Mouse (Mus musculus) lung, adult 18-20 months (tissue): ENCODE data around the gene Sorl1.
"Not testable (repeated sequence)": the region's sequence is repeated elsewhere in the genome, so short reads cannot be mapped to it uniquely, and the experiment has no call there.

Source experiments
- DNase-seq, 2 experiments: peaks; one replicate each; pipeline ENCODE4 v3.0.0; 2022; ENCODE audit warnings: mixed read lengths in 2 of 2

Sorl1 gene

DNA sequence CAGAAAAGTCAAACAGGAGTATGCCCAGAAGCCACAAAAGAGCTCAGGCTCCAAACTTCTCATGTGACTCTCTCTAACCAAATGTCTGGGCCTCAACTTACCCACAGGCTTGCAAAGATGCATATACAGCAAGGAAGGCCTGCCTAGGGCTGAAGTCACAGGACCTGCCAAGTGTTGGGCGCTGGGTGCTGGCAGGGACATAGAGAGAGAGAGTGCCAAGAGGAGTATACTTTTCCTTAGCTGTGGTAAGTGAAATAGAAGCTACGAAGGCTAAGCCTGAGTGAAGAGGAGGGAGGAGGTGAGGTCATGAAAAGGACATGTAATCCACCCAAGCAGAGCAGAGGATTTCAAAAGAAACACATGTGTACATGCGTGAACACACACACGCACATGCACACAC is 32.5 kb downstream of the Sorl1 start:
- DNase-seq, result no peak

DNA sequence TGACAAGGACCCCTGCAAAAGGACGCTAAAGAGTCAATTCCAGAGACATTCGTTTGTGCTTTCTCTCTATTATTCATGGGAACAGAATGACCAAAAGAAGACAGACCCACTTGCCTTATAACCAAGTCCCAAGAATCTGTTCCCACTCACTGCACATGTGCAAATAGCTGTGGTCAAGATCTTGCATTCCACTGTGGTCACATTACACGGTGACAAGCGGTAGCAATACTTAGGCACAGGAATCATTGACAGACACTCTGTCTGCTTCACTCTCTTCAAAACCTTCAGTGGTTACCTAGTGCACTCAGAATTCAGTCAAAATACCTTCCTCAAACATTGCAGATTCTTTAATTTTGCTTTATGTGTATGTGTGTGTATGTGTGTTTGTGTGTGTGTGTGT is 36.2 kb downstream of the Sorl1 start:
- DNase-seq, result peak; percentile 52 to 75

DNA sequence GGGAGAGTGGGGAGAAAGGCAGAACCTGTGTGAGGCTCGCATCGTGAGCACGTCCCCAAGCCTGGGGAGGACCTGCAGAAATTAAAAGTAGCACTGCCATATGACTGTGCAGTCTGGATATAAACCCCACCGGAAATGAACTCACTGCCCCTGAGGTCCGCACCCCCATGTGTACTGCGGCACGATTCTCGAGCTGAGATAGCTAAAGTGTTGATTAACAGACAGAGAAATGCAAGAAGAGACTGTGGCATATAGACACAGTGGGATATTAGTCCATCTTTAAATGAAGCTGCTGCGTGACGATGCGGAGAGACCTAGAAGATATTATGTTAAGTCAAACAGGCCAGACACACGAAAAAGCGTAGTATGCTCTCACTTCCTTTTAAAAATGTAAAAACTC is 38.1 kb downstream of the Sorl1 start:
- no peak for DNase-seq

DNA sequence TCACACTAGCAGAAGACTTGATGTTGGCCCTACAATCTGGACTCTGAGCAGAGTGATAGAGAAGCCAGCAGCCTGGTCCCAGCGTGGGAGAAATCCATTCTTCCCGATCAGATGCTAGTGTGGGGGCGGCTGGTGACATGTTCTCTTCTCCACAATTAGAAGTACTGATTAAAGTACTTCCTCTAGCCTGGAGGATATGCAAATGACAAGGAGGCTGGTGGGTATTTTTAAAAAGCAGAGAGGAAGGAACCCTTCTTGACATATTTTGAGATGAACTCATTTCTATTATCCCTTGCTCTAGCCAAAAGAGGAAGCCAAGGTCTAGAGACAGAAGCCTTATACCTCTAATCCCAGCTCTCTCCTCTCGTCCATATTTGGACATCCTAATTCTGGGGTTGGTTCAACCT is 40.4 kb downstream of the Sorl1 start:
- no peak for DNase-seq

DNA sequence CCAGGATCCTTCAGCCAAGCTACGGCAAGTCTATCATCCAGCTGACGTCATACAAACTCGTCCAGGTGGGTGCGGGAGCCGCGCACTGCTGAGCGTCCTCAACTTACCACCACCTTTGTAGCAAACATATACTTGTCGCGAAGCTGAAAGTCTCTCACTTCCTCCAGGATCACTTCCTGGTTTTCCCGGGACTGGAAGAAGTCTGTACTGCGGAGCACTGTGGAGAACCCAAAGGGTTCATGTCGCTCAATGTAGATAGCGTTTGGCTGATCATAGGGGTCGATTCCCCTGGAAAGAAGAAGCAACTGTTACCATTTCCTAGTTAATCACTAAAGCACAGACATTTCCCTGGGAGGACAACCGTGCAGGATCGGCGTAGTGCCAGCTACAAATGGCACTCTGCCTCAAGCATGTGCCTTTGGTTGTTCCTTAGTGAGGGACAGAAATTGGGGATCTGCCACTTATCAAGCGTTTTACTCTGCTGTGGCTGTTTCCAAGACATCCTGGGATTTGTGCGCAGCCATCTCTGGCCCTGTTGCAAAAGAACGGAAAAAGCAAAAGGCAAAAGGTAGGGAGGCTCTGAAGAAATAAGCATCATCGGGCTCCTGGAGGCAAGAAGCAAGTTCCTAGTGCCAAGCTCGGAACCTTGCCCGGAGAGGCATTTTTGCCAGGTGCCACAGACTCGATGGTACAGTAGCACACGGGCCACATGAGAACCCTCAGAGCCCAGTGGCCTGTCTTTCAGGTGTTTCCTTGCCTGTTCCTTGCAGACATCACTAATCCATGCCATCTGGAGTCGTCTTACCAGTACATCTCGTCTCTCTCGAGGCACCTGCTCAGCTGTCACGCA is 42.2 kb downstream of the Sorl1 start:
- no peak for DNase-seq

DNA sequence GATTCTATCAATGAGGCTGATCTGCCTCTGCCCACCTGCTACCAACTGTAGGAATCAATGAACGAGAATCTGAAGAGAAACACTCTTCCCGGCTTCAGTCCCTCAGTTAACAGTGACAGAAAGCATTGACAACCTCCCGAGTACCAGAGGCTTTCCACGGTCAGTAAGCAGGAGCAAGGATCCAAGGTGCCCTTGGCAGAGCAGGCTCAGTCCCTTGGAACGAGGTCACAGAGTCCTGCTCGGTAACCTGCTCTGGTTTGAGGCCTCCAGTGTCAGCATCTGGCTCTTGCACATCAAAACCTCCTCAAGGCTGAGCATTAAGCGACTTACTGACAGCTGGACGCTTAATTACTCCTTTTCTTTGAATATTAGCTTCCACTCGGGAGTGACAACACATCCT is 43.4 kb downstream of the Sorl1 start:
- DNase-seq, result no peak

DNA sequence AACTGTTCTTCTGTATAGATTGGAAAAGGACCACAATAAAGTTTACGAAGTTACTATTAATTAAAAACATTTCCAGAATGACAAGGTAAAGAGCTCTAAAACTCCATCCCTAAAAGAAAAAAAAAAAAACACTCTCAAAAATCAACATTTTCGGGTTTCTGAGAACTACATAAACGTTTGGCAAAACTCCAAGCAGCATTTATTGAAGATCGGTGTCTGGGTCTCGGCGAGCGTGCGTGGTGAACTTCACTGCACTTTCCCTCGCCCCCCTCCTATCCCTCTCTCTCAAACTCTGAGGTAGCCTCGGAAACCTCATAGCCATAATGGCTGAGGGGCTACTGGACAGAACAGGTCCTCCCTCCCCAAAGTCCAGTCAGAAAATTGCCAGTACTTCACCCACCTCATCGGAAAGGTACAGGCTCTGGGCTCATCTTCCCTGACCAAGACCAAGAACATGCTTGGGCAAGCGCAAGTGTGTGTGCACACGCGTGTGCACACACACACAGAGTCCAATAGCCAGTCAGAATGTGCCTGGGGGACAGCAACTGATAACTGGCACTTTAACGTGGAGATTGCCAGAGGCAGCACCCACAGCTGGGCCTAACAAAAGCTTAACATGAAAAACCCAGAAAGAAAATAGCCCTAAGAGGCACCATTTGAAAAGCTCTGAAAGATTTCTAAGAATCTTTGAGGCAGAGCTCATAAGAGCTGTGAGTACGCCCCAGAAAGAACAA is 46.8 kb downstream of the Sorl1 start:
- DNase-seq, result no peak

DNA sequence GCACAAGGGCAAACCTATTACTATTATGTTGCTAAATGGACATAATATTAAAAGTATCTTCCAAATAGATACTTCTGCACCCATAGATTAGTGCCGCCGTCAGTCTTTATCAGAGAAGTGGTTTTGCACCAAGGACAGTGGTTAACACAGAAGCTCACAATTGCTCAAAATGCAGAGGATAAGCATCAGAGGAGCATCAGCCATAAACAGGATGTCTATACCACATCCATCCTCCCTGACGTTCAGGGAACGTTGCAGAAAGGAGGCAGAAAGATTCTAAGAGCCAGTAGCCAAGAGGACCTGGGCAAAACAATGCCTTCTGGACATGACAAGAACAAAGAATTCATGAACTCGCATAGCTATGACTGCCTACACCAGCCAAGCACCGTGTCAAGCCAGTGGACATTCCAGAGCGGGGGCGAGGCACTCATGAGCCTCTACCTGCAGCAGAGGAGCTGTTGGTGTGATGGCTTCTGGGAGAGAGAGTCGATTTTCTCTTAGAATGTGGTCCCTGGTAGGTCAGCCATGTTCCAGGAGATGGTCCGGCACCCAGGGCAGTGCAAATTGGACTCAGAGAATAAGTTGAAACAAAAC is 47.7 kb downstream of the Sorl1 start:
- DNase-seq, result no peak

DNA sequence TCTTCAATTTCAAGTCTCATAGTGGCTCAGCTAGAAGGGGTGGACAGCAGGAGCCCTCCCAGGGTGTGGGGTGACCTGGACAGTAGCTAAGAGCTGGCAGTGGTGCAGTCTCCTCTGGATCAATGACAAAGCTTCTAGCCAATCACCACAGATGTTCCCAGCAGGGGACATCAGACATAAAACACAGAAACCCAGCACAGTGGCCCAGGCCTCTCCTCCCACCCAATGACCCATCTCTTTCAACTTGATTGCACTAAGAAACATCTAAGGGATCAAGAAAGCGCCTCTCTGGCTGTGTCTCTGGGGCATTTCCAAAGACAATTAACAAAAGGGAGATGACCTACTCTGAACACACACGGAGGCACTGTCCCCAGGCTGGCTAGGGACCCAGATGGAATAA is 48.9 kb downstream of the Sorl1 start:
- DNase-seq, result no peak

DNA sequence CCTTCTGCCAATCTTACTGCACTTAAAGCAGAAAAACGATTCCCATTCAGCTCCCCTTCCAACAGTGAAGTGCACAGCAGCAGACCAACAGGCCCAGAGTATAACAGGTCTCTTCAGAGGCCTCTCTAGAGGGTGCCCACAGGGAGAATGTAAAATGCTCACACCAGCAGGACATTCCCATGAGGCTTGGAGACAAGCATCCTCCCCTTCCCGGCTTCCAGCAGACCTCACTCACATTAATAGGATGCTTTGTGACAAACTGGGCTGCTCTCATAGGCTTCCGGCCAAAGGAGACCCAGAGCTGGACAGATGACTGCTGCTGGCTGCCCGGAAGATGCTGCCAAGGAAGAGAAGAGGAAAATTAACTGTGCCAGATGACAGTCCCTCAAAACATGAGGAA is 52.1 kb downstream of the Sorl1 start:
- DNase-seq, result no peak

DNA sequence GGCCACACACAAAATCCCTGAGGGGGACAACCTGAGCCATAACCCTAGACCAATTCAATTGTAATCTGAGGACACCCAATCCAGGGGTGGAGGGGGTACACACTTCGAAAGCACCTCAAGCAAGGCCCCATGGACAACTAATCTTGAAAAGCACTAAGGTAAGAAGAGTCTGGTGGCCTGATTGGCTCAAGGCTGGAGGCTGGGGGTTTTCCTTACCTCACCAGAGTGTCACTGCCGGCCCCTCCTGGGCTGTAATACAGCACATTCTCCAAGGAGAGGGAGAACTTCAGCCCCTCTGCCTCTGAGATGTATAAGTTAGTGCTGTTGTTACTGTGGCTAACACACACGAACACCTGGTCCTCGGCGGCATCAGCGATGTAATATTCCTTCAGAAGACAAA is 53.2 kb downstream of the Sorl1 start:
- no peak for DNase-seq

DNA sequence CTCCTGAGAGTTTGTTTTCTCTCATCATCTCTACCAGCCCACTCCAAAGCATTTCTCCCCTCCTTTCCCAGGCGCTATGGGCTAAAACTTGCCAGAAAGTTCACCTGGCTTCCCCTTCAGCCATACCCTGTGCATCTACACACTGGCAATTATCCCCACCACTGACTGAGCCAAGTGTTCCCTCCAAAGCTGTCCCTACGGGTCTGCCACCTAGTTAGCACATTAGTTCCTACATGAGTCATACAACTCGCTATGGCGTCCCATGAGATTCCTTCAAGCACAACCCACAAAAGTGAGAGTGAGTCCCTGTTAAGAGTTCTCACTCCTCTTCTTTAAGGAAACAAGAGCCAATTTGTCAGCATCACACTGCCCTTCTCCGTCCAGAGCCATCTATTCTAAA is 54.6 kb downstream of the Sorl1 start:
- no peak for DNase-seq

DNA sequence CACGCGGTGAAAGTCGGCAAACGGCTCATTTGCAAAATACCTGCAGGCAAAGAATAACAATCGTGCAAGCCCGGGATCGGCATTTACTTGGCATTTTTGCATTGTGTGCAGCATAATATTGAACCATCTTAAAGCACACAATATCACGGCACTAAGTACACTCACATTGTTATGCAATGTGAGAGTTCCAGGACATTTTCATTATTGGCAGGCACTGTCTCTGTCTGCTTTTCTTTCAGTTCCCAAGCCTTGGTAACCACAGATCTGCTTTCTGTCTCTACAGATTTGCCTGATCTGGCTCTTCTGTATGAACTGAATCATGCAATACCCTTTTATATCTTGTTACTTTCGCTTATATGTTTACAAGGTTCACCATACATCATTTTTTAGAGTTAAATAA is 56.1 kb downstream of the Sorl1 start:
- DNase-seq, result no peak

DNA sequence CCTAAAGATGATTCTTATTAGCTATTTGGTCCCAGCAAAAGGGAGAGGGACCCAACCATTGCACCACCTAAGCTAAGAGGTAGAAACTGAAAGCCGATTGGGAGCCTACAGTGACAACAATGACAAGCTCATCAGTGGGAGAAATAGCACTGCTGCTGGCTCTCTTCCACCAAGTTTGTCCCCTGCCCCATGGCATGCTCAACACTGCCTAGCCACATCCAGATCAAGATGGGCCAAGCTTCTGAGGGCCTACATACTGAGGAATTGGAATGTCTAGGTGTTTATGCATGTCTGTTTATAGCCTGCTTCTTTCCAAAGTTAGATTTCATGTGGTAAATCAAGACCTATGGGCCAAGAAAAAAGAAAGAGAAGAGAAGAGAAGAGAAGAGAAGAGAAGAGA is 58.3 kb downstream of the Sorl1 start:
- no peak for DNase-seq

DNA sequence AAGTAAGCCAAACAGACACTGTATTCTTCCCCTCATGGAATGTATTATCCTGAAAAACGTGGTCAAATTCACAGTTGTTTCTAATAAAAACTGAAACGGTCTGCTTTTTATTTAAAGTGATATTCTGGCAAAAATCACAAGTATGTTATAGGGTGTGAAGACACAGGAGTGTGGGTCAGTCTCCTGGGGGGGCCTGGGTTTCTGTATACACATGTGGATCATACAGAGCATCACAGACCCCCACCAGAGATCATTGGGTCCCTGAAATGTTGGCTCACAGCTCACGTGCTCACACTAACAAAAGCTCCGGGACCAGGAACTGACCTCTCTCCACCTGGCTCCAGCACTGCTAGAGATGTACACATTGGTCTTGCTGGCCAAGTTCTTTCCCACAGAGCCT is 60.7 kb downstream of the Sorl1 start:
- no peak for DNase-seq

DNA sequence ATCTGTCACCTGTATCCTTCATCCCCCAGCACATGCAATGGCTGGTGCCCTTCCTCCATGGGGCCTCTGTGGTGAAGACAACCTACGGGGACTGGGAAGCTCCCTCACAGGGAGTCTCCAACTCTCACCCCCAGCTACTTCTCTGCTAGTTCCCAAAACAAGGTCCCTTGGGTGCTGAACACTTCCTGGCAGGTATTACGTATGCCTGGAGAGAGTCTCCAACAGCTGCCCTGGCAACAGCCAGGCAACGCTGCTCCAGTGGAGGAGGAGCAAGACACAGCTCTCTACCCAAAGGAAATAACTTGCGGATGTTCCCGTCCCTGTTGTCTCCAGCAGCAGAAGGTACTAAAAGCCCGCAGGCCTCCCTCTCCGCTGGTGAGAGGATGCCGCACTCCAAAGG is 61.8 kb downstream of the Sorl1 start:
- DNase-seq, result no peak

DNA sequence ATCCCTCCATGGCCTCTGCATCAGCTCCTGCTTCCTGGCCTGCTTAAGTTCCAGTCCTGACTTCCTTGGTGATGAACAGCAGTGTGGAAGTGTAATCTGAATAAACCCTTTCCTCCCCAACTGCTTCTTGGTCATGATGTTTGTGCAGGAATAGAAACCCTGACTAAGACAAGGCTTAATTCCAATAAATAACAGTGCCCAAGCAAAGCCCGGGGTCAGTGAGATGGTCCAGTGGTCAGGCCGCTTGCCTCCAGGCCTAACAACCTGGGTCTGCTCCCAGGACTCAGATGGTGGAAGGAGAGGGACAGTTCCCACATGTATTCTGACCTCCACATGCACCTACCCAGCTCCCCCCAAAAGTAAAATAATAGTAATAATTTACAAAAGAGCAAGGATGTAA is 65.1 kb downstream of the Sorl1 start:
- DNase-seq, result not testable (repeated sequence)

DNA sequence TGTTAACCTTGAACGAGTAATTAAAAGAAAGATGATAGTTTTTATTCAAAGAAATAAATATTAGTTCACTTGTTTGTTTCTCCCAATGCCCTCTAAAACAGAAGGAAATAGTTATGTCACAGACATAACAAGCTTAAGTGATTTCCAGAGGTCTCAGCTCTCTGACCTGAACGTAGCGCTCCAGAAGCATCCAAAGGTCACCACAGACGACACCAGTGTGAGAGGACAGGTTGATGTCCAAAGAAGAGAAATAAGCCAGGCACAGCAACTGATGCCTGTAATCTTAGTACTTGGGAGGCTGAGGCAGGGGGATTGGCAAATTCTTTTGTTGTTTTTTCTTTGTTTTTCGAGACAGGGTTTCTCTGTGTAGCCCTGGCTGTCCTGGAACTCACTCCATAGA is 67.5 kb downstream of the Sorl1 start:
- no peak for DNase-seq

DNA sequence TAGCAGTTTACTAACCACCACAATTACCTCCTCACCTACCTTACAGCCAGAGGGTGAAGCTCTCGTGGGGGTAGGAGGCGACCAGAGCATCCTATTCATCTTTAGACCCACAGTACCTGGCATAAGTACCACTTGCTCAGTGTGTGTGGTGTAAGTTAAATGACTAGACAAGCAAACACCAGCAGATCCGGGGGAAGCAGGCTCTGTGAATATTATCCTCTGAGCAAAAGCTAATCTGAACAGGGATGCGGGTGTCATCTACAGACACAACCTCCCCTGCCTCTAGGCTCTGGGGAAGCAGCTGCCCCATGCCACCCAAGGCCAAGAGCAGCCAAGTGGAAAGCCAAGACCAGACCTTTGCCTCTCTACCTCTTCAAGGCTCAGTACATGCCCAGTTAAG is 68.7 kb downstream of the Sorl1 start:
- DNase-seq, result no peak

DNA sequence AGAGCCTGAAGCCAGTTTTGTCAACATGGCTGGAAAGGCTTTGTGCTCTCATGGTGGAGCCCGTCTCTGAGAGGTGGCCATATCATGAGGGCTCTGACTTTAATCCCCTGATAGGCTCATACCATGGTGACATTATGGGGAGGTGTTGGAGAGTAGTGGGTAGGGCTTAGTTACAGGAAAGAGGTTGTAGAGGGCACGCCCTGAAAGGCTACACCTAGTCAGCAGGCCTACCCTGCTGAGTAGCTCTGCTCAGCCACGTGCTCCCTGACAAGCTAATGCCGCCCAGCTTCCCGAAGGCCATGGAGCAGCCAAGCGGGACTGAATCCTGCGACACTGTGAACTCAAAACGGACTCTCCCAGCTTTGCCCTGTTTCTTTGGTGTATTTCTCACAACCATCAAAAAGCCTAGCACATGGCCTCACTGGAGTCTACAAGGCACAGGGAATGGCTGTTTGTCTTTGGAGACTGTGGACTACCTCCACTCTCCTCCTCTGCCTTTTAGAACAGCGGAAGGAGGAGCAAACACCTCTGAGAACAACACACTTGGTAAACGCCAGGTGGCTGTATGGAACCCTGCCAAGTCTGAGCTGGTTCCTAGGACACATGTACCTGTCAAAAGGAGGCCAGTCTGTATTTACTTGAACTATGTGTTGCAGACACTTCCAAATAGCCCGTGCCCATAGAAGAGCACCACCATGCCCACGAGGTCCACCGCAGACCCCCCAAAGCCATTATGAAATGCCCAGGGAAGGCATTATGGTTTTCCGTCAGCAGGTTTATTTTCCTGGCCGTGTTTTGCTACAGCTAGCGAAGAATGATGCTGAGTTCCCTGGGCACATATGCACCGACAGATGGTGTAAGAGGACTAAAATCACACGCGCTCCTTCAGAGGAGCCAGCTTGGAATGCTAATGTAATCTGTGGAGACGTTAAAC is 69.5 kb downstream of the Sorl1 start:
- DNase-seq, result peak; percentile 80 to 84

DNA sequence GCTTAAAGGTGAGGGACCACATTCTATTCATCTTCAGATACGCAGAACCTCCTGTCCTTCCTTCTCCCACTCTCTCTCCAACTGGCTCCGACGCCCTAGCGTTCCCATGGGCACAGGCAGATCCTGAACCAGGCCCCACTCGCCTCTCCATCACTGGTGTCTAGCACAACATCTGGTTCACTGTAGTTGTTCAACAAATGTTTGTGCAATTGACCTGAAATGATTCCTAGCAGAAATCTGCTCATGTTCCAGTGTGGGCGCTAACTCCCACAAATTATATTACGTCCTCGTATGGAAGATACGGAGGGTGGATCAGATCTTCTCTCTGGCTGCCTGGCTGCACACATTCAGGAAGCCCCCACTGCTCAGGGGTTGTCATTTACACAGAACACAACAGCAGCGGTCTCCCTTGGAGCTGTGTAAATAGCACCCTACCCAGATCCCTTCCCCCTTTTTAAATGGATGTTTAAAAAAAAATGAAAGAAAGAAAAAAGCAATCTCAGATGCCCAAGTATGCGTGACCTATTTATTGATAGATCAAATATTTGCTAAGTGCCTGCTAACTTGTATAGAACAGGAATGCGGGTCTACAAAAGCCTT is 70.4 kb downstream of the Sorl1 start:
- no peak for DNase-seq

DNA sequence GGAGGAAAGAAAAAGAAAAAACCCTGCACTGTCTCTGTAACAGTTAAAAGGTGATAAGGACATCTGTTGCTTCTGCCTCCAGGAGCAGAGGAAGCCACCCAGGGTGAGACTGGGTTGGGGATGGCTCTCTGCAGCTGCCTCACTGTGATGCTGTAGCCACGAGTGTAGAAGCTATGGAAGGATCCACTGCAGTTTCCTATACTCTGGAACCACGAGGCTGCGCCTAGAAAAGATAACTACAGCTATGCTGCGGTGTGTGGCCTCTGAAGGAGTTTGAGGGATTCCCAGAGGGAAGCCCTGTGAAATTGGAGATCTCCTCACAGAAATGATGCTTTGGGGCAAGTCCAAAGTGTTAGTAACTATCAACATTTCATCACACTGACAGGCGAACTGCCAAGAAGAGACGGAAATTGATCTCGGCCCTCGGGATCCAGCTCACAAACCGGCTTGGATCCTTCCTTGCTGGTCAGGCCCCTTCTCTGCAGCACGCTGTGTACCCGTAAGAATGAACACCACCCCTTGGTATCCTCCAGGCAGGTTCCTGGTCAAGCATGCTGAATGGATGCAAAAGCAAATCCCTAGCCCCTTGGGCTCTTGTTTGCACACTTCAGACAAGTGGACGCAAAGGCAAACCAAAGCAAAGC is 71.3 kb downstream of the Sorl1 start:
- DNase-seq, result peak; percentile 73 to 82
